7 mouse cellular contexts compared by ENCODE assay signal in the genomic region with DNA sequence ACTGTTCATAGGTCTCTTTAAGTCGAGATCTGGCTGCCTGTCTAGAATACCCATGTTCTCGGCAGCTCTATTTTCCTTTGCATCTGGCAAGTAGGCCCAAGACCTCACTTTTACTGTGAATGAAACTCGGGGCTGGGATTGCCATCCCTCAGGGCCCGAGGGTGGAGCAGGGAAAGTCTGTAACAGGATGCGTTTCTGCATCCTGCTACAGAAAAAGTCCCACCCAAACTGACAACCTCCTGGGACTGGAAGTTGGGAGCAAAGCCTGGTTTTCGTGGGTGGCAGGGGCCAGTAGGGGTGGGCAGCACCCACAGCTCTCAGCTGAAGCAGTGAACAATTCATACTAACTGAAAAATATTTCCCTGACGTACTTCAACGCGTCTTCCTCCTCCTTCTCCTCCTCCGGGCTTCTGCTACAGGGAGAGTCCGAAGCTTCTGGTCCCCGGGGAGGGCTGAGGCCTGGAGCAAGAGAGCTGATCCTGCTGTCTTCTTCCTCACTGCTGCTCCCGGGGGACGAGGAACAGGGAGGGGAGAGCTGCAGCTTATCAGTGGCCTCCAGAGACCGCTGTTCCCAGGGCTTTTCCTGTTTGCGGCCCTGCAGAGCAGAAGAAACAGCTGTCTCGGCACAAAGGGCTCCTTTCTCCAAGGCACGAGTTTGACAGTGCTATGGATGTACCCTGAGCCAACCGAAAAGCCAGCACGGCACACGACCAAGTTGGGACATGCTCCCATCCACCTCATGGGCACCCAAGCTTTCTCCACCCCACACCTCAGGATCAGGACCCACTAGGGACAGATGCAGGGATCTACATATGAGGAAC. TPM values are rescaled to one million over a fixed set of nuclear protein-coding genes. Genes with fewer than 3 reads are reported as not detected.
DNase-seq lines count a peak whose midpoint lies in the region; TF ChIP-seq lines count a peak whose summit lies in the region.

No protein-coding gene starts in this region.

- TF ChIP-seq POLR2A in bone marrow, adult 2 months (IDR thresholded peaks at IDR 0.05; ENCODE audit: borderline replicate concordance, control insufficient read depth, low read depth, low read length): no peak; the same call in 1 of the 2 replicates

- H3K27ac ChIP-seq in bone marrow, adult 2 months (ENCODE audit: control insufficient read depth, insufficient read depth, low read depth, low read length, poor library complexity): peak overlapping the region; percentile 87

- peak; percentile 75 for DNase-seq in MN1 (ENCODE audit: low spot score)
- peak; percentile 87 to 95 for DNase-seq in heart, adult 18-20 months
- DNase-seq in kidney, adult 9 months: peak; percentile 79
- DNase-seq in lung, postnatal 10 days: peak; percentile 84
- peak; percentile 77 for DNase-seq in yolk sac, embryonic 10.5 days (ENCODE audit: low spot score)
- no peak for DNase-seq in embryo, embryonic 10.5 days (ENCODE audit: low spot score)

- TF ChIP-seq CTCF in bone marrow, adult 2 months (IDR thresholded peaks at IDR 0.05; ENCODE audit: control insufficient read depth, insufficient read depth, low read length): no peak

- 14% methylated on average over 21 of the region's 21 CpGs for WGBS in bone marrow, adult 2 months

- H3K4me3 ChIP-seq in bone marrow, adult 2 months (replicated peaks; ENCODE audit: control insufficient read depth, low read depth, low read length): peak overlapping the region; percentile 55

- peaks cover 15% of the 10 kb centered on the region for H3K4me1 ChIP-seq in bone marrow, adult 2 months (ENCODE audit: control insufficient read depth, insufficient read depth, low read length)

RNA-seq across cellular contexts. Expression of gene Cyren, which starts 3.5 kb away (rescaled TPM):
- 8.1 and 23.2 TPM in 2 replicates for polyA plus RNA-seq in bone marrow, adult 2 months (2011; ENCODE audit: insufficient read depth, insufficient read length, low replicate concordance, missing spikeins)
- total RNA-seq in heart, adult 18-20 months (2021): 1 to 10 TPM; 3.6 to 5.2 TPM

RNA-seq across cellular contexts. Expression of gene Tmem140, which starts 11.4 kb away (rescaled TPM):
- polyA plus RNA-seq in bone marrow, adult 2 months (2011; ENCODE audit: insufficient read depth, insufficient read length, low replicate concordance, missing spikeins): 5.7 and 16.5 TPM in 2 replicates
- total RNA-seq in heart, adult 18-20 months (2021): 10 to 100 TPM; 26.5 to 32.4 TPM

RNA-seq across cellular contexts. Expression of gene Wdr91, which starts 36.4 kb away (rescaled TPM):
- 17.1 and 27.6 TPM in 2 replicates for polyA plus RNA-seq in bone marrow, adult 2 months (2011; ENCODE audit: insufficient read depth, insufficient read length, low replicate concordance, missing spikeins)
- 10 to 100 TPM; 14.1 to 14.5 TPM for total RNA-seq in heart, adult 18-20 months (2021)

RNA-seq across cellular contexts. Expression of gene Stra8, which starts 45.7 kb away (rescaled TPM):
- 1.4 TPM in 1 of 2 replicates, not detected in the other for polyA plus RNA-seq in bone marrow, adult 2 months (2011; ENCODE audit: insufficient read depth, insufficient read length, low replicate concordance, missing spikeins)
- total RNA-seq in heart, adult 18-20 months (2021): not detected
